Mouse (Mus musculus): Measurements from ENCODE around the gene Lce1a1.

Gene Lce1a1

GRCm38 (mm10) chr3:92648207-92648606 is at the start of gene Lce1a1:
Gene Lce1a1 (minus strand): TSS chr3:92648307.
- no peak for DNase-seq

GRCm38 (mm10) chr3:92694613-92695012 is 46.5 kb upstream of the Lce1a1 start:
- no peak for DNase-seq

GRCm38 (mm10) chr3:92691688-92692087 is 43.6 kb upstream of the Lce1a1 start:
- no peak for DNase-seq

GRCm38 (mm10) chr3:92689154-92689553 is 41.0 kb upstream of the Lce1a1 start:
- DNase-seq, result peak; percentile 22 to 49

GRCm38 (mm10) chr3:92687110-92687509 is 39.0 kb upstream of the Lce1a1 start, which contains the start of gene Lce1d:
Gene Lce1d (minus strand): TSS chr3:92687210.
- no peak for DNase-seq

- DNase-seq, result no peak
Measured at GRCm38 (mm10) chr3:92678947-92679346, 30.8 kb upstream of the Lce1a1 start, which contains the start of gene Lce1c. Gene Lce1c (plus strand): TSS chr3:92679247.

- no peak for DNase-seq
Measured at GRCm38 (mm10) chr3:92670215-92670614, 22.1 kb upstream of the Lce1a1 start, which contains the start of gene Lce1a2. Gene Lce1a2 (minus strand): TSS chr3:92670315.

- DNase-seq, result no peak
Measured at GRCm38 (mm10) chr3:92656826-92657225, 8.7 kb upstream of the Lce1a1 start, which contains the start of gene Lce1b. Gene Lce1b (minus strand): TSS chr3:92656926.

GRCm38 (mm10) chr3:92639854-92640253 is 8.3 kb downstream of the Lce1a1 start:
- no peak for DNase-seq

- DNase-seq, result no peak
Measured at GRCm38 (mm10) chr3:92638653-92638991, 9.5 kb downstream of the Lce1a1 start.

GRCm38 (mm10) chr3:92637745-92638652 is 10.1 kb downstream of the Lce1a1 start:
- peak; percentile 0 to 2 for DNase-seq

GRCm38 (mm10) chr3:92621560-92621959 is 26.5 kb downstream of the Lce1a1 start, which contains the start of gene Lce6a:
Gene Lce6a (minus strand): TSS chr3:92621660.
- DNase-seq, result no peak

- DNase-seq, result no peak
Measured at GRCm38 (mm10) chr3:92609804-92610203, 38.3 kb downstream of the Lce1a1 start.

- no peak for DNase-seq
Measured at GRCm38 (mm10) chr3:92607392-92607791, 40.7 kb downstream of the Lce1a1 start, which contains the start of gene 2210017I01Rik. Gene 2210017I01Rik (minus strand): TSS chr3:92607492.

GRCm38 (mm10) chr3:92602169-92602568 is 45.9 kb downstream of the Lce1a1 start:
- peak in 1 of 2 experiments; percentile 0 for DNase-seq

GRCm38 (mm10) chr3:92600456-92600855 is 47.7 kb downstream of the Lce1a1 start:
- DNase-seq, result no peak

GRCm38 (mm10) chr3:92599973-92600372 is 48.1 kb downstream of the Lce1a1 start:
- DNase-seq, result no peak

- no peak for DNase-seq
Measured at GRCm38 (mm10) chr3:92598429-92598828, 49.7 kb downstream of the Lce1a1 start.
